Mouse (Mus musculus): Measurements from ENCODE around the gene Sap30bp.
A peak's percentile ranks its signal among the peaks of the same experiment; 100 is the strongest.

The Sap30bp gene

DNA sequence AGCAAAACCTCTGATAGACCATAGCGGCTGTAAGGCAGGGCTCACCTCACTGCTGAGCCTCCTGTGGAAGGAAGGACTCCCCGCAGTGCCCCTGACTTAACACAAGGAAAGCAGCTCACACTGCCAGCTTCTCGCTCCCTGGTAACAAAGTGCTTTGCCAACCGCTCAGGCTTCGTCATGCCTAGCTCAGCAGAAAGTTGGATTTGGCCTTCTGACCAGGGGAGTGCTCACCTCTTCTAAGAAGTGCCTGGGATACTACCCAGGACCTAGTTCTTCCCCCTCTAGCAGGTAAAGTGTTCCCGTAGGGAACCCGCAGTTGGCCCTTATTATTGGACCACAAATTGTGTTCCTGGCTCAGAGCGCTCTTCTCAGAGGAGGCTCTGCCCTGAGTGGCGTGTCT is 25.9 kb downstream of the Sap30bp start:
- DNase-seq, result no peak

DNA sequence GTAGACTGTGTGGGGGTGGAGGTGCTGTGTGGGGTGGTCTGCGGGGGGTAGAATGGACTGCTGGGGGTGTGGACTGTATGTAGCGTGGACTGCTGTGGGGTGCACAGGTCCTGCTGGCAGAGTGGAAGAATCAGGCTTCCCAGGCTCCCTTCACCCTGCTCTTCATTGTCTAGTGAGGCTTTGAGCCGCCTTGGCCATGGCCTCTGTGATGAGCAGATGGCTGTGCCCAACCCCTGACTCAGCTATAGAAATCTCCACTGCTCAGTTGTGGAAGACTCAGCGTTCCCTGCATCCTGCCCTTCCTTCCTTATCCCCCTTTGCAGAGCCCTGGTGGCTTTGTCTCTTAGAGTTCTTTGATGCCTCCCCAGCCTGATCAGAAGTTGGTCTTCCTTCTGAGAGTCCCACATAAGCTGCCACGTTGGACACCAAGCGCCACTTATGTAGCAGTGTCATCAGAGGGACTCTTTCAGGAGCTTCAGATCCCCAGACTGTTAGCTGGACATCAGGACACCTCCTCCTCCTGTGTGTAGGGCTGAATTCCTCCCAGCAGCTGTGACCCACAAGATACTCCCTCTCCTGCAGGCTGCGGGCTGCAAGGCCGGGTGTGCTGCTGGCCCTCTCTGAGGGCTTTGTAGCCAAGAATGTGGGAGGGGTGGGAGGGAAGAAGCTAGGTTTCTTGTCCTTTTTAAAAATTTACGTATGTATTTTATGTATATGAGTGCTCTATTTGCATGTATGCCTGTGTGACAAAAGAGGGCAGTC is 29.8 kb downstream of the Sap30bp start:
- no peak for DNase-seq

DNA sequence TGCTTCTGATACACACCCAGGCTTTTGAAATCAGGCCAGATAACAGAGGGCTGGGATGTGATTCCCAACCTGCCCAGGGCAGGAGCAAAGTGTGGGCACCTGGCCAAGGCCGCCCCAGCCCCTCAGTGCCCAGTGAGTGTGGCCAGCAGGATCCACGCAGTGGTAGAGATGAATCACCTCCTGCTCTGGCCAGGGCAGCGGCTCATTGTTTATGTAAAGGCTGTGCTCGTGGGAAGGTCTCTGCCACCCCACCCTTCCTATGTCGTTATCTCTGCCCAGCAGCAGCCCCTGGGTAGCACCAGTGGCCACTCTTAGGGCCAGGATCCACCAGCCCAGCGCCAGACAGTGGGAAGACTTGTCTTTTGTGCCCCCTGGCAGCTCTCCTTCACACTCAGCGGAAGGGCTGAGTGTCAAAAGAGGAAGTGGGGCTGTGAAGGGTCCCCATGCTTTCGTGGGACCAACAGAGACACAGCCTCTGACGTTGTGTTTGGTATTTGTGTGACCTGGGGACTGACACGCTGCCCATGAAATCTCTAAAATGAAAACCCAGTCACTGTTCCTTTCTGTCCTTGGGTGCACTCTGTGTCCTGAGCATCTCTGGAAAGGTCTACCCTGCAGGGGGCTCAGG is 32.0 kb downstream of the Sap30bp start:
- DNase-seq, result no peak

DNA sequence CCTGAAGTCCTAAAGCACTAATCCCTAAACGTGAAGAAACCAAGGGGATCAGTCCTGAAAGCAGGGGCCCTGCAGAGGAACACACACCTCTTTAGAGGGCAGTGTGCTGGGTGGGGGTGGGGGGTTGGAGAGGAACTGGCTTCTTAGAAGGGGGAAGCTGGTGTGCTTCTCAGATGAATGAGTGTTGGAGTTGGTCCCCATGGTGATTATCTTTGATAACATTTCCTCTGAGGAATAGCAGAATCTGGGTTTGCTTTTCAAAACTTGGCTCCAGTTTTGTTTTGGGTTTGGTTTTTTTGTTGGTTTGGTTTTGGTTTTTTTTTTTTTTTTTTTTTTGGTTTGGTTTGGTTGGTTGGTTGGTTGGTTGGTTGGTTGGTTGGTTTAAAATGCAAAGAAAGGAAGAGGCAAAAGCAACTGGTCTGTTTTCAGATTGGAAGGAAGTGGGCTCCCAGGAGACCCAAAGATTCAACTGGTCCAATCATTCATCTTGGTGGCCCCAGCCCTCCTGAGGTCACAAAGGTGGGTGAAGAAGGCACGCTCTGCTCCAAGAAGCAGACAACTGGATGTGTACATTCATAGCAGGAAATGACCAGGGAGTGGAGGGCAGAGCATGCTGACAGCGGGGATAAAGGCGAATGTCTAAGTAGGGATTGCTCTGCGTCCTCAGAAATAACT is 35.8 kb downstream of the Sap30bp start:
- no peak for DNase-seq

DNA sequence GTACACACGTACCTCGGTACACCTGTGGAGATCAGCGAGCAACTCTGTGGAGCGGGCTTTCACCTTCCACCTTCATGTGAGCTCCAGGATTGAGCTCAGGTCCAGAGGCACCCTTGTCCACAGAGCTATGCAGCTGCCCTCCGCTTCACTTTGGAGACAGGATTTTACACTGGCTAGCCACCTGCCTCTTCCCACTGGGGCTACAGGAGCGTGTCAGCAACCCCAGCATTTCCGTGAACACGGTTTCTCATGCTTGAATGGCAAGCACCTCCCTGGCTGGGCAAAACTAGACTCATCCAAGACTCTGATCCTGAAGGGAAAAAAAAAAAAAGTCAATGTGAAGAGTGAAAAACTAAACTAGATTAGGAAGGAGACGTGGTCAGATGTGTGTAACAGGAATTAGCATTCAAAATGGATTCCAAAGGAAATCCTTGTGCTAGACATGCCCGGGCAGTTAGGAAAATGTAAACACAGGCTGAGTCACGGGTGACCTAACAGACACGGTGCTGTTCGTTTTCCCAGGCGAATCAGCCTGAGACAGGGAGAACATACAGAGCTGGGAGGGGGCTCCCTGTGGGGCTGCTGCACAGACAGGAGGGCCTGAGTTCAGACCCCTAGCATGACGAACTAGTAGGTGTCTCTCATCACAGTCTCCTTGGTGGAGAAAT is 37.1 kb downstream of the Sap30bp start:
- no peak for DNase-seq

DNA sequence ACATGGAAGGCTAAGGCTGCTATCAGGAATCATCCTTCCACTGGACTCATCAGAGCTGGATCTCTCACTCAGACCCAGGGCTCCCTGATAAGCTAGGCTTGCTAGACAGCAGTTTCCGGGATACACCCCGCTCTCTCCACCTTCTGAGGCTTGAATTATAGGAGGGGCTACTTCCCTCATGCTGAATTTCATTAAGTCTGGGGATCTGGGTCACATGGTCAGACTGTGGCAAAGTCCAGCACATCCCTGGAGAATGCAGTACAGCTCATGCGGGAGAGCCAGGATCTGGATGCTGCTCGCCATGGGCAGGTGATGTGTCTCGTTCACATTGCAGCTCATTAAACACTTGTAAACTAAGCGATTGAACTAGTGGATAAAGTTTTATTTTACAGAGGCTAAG is 37.9 kb downstream of the Sap30bp start:
- DNase-seq, result no peak

DNA sequence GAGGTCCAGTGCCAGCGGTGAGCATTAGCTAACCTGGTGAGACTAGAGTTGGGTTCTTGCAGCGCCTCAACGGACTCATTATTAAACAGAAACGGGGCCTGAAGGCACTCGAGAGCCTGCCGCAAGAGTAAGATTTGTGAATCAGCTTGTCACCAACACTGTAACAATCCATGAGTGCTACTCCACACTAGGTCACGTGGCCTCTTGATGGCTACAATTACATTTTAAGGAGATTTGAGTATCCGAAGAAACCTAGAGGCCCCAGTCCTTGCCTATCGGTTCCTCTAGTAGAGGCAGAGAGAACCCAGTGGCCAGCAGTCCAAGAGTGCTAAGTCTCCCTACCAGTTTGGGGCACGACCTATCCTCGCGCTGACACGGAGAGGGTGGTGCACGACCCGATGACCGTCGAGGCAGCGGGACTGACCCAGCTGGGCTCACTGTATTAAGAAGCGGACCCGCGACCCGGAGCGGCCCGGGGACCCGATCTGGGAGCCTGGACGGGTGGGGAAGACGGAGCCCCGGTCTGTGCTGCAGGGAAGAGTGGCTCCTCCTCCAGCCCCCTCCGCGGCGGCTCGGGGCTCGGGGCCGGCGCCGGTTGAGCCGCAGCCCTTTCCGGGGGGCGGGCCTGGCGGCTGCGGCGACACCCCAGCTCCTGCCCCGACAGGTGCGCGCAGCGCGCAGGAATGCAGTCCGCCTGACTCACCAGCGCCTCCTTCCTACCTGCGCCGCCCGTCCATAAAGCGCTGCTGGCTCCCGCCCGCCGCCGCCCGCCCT is 41.4 kb downstream of the Sap30bp start, which contains the start of gene Itgb4:
TSS of gene Itgb4 (plus strand) at position 401 of the 774 bp plus-strand sequence.
- peak; percentile 85 for DNase-seq

DNA sequence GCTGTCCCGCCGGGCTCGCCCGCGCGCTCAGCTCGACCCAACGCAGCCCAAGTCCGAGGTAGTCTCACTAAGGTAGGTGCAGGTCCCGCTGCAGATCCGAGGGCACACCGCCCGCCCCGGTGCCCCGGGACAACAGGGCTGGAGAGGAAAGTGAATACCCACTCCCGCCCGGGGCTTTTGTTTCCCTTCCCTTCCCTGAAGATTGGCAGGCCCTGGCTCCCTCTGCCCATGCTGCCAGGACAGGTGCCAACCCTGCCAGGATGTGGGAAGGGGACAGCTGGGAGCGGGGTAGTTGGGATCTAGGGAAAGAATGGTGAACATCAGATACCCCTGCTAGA is 42.0 kb downstream of the Sap30bp start:
- DNase-seq, result no peak

DNA sequence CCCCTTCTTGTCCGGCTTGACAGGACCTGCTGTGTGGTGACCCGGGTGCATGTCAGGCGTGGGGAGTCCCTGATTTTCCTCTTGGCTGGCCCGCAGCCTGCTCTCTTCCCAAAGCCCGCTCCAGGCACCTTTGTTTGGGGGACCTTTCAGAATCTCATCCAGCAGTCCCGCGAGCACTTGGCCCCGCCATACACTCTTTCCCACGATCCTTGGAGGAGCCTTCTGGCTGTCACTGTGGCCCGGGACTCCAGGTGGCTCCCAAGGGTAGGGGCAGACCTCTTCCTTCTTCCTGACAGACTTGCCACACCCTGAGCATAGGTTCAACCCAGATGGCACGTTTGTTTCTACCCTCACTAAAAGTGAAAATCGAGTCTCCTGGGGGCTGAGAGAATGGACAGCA is 42.5 kb downstream of the Sap30bp start:
- DNase-seq, result peak; percentile 23

DNA sequence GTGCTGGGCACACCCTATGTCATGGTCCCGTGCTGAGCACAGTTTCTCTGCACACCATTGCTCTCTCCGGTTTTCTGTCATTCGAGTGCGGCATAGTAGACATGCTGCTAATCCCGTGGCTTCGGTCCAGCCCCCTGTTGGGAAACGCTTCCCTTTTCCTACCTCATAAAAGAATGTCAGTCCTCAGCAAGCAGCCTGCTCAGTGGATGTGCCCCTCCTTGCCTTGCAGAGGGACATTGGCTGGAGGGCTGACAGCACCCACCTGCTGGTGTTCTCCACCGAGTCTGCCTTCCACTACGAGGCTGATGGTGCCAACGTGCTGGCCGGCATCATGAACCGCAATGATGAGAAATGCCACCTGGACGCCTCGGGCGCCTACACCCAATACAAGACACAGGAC is 49.4 kb downstream of the Sap30bp start:
- DNase-seq, result no peak

DNA sequence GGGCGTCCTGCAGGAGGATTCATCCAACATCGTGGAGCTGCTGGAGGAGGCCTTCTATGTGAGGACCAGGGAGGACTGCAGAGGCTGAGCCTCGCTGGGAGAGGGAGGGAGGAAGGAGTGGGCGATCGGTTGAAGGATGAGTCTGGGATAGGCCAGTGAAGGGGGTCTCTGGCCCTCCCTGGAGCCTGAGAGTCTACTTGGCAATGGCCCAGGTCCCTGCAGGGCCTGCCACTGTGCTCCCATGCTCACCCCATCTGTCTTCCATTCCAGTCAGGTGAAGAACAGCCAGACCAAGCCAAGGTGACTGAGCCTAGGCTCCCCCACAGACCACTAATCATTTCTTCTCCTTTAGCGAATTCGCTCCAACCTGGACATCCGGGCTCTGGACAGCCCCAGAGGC is 50.2 kb downstream of the Sap30bp start:
- DNase-seq, result no peak

DNA sequence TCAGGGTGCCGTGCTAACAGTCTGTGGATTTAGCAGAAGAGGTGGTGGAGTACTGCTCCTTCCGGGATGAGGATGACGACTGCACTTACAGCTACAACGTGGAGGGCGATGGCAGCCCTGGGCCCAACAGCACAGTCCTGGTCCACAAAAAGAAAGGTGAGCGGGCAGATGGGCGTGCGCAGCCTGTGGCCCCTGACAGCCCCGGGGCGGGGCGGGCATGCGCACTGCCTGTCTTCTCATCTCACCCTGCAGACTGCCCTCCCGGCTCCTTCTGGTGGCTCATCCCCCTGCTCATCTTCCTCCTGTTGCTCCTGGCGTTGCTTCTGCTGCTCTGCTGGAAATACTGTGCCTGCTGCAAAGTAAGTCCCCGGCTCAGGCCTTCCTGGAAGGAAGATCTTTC is 56.6 kb downstream of the Sap30bp start:
- no peak for DNase-seq

DNA sequence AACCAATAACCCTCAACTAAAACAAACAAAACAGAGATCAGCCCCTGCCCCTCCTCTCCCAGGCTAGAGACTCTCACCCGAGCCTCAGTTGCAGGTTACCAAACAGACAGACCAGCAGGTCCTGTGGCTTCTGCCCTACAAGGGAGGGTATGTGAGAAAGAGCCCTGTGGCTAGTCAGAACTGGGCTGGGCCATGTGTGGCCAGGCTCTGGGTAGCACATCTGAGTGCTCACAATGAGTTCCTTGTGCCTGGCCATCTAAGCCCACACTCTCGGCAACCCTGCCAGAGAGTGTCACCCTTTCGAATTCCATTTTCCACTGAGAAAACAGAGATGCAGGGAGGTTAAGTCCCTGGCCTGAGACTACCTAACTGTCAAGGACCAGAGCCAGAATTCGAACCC is 59.0 kb downstream of the Sap30bp start:
- no peak for DNase-seq

DNA sequence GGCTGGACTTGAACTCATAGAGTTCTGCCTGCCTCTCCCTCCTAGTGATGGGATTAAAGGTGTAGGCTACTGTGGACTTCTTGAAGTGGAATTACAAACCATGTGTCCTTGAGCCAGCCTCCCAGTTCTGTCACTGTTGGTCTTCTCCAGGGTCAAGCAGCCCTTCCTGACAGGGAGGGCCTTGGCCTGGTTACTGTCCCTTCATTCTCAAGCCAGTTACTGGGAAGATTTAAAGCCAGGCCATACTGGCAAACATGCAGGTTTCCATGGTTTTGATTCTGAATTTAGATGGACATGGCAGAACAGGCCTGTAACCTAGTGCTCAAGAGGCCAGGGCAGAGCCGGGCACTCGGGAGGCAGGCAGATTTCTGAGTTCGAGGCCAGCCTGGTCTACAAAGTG is 62.2 kb downstream of the Sap30bp start:
- no peak for DNase-seq

DNA sequence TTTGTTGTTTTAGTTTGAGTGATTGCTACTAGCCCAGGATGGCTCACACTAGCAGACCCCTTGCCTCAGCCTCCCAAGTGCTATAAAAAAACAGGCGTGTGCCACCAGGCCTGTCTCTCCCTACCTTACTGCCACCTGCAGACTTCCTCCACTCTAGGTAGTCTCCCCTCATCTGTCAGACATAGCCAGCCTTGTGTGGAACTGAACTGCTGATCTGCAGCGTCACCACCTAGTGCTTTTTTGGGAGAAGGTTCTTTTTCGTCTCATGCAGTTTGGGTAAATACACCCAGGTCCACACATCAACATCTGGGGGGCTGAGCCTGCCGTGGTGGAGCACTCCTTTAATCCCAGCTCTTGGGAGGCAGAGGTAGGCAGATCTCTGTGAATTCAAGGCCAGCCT is 64.0 kb downstream of the Sap30bp start:
- DNase-seq, result no peak

DNA sequence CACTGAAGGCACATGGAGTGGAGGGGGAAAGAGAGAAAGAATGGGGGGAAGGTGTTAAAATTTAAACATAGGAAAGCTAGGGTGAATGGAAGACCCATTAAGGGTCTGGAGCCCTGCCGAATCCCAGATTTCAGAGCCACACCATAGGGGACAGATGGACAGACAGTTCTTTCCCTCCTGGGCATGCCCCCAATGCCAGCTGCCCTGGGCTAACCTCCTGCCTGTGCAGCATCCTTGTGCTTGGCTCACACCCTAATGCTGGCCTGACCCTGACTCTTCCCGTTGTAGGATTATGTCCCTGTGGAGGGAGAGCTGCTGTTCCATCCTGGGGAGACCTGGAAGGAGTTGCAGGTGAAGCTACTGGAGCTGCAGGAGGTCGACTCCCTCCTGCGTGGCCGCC is 64.6 kb downstream of the Sap30bp start:
- no peak for DNase-seq

DNA sequence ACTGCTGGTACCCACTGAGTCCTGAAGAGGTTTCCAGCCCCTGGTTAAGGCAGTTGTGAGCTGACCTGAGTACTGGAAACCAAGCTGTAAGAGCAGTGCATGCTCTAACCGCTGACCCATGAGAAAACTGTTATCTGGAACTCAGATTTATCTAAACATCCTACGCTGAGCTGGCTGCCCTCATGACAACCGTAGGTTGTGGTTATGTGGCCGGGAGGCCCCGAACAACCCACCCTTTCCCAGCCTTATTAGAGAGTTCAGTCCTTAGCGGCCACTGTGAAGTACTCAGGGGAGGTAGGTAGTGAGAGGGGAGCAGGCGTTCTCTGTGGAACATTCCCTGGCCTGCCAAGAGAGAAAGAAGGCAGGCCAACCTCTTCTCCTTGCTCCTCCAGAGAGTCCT is 65.9 kb downstream of the Sap30bp start:
- DNase-seq, result no peak

DNA sequence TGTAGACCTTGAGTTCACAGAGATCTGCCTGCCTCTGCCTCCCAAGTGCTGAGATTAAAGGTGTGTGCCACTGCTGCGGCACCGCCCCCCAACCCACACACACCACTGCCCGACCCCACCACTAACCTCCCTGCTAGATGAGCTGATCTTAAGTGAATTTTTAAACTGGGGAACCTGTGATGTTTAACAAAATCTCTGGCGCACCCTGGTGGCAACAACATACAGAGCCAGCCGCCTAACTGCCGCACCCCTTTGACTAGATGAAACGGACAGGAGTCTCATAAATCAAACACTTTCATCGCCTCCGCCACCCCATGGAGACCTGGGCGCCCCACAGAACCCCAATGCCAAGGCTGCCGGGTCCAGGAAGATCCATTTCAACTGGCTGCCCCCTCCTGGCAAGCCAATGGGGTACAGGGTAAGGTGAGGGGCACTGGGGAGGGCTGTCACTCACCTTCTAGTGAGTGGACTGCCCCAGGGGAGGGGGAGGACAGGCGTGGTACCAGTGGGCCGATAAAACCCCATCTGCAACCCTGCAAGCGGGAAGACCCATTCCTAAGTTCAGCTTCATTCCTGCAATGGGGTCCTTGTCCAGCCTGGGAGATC is 66.6 kb downstream of the Sap30bp start:
- peak; percentile 92 for DNase-seq

DNA sequence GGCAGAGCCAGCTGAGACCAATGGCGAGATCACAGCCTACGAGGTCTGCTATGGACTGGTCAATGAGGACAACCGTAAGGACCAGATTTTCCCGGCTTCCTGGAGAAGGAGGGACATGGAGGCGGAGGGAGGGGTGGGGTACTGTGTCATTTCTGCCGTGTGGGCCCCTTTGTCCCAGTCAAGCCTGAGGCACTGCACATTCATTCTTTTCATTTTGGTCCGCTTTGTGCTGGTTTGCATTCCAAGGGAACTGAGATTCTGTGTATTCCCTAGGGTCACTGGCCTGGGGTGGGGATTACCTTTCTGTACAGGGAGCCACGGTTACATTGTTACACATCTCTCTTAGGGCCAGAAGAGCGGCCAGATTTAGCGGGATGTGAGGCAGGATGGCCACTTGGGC is 67.5 kb downstream of the Sap30bp start:
- DNase-seq, result no peak

DNA sequence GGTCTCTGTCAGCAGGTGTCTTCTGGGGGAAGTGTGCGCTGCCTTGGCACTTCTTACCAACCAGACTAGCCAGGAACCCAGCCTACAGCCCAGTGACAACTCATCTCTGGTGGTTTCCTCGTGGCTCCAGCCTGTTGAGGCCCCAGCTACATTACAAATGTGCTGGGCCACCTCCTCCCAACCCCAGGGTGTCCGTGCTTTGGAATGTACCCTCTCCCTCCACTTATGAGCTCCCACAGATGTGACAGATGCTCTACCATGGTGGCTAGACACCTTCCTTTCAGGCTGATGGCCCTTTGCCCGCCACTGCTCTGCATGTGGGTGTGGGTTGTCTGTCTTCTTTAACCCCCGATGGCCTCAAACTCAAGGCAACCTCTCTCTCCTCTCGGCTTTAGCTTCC is 68.6 kb downstream of the Sap30bp start:
- no peak for DNase-seq

DNA sequence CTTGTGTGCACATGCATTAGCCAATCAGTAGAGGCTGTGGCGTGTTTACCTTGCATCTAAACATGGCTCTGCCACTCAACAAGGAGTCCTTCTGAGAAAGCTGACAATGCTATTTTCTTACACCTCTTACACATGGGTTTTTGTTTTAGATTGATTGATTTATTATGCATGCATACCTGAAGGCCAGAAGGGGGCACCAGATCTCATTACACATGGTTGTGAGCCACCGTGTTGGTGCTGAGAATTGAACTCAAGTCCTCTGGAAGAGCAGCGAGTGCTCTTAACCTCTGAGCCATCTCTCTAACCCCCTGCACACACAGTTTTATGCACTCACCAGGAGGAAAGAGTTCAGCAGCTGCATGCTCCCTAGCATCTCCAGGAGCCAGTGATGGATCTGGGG is 69.8 kb downstream of the Sap30bp start:
- no peak for DNase-seq

DNA sequence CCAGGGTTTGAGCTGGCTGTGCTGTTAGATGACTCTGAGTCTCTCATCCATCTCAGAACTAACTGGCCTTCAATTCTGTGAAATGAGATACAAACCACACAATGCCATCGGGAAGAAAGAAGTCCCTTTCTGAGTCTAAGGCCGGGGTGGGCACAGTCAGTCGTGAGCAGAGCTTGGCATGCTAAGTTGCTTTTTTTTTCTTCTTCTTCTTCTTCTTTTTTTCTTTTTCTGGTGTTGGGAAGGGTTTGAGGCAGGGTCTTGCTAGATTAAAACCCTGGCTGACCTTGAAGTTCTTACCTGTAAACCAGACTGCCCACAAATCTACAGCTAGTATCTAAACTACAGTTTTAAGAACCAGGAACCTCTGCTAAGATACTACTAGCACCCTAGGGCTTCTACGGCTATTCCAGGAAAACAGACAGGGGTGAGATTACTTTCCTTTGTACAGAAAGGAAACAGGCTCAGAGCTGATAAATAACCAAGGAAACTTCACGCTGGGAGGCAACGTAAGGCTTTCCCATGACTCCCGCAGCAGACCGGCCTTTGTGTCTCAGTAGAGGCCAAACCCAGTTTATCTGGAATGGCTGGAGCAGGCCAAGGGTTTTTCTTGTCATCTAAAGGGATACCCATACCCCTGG is 71.2 kb downstream of the Sap30bp start:
- DNase-seq, result no peak

All from thymus, postnatal 4 days (tissue).